Mouse (Mus musculus) stomach, postnatal 0 days (tissue): ENCODE measurements around the gene Gm10570.
A peak's percentile ranks its signal among the peaks of the same experiment; 100 is the strongest.

Experiments
- CTCF ChIP-seq: IDR thresholded peaks from 2 replicates; pipeline ENCODE4 v1.5.1; 2016; ENCODE audit warnings: antibody characterized with exemption, low read depth, mild to moderate bottlenecking, moderate library complexity
- EP300 ChIP-seq: optimal IDR thresholded peaks from 2 replicates; pipeline ENCODE3; 2016; ENCODE audit warnings: antibody characterized with exemption

- peak; percentile 27; the same call in 1 of the 2 replicates for TF ChIP-seq CTCF
- no peak for TF ChIP-seq EP300
Measured at GRCm38 (mm10) chr4:130319564-130319963, 11.1 kb upstream of the Gm10570 start.
